Mouse (Mus musculus): ENCODE data around the gene Cryba4. TPM values are rescaled to one million over a fixed set of nuclear protein-coding genes. Genes with fewer than 3 reads are reported as not detected.

The Cryba4 gene
- polyA plus RNA-seq, 1 experiment from 2014 or later, result 3.0 TPM

DNA sequence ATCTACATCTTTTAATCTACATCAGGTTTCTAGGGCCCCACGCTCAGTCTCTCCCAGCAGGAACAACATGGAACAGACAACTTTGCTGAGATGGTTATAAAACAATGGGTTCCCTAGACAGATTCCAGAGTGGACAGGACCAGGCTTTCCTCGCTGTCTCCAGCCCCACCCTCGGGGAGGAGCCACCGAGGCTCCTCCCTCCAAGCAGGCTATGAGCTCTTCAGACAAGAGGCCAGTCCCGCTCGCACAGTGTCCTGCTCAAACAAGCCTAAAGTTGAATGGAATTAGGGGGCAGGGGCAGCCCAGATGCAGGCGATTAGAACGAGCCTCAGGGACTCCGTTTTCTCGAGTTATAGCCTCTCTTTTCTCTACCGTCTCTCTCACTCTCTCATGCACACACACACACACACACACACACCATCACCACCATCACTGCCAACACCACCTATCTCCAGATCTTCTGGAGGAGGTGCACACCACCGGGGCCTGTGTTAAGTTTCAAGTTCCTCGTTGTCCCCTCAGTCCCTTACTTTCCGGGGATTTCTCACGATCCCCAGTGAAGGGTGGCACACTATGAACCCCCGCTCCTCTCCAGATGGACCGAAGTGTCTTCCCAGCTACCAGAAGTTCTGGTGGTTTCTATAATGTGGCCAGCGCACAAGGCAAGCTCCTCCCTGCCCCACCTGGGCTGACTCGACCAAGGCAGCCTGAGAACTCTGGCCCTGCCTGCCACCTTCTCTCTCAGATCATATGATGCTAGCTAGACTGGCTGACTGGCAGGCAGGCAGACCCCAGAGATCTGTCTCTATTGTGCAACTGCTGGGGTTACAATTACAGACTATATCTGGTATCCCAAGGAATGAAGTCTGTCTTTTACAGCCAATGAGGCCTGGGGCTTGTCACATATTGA lies 38.7 kb downstream of the Cryba4 start:
- ATAC-seq (replicated peaks; ENCODE audit: low FRiP score, low TSS enrichment, low read depth), result peak; percentile 28; the same call in 1 of the 2 replicates
- H3K4me3 ChIP-seq (ENCODE audit: low read depth, low read length), result no peak overlapping the region
- no peak for DNase-seq (ENCODE audit: low spot score)
- H3K4me1 ChIP-seq (replicated peaks; ENCODE audit: control insufficient read depth, insufficient read depth, low read length), result peaks cover 14% of the 10 kb centered on the region
- no peak overlapping the region for H3K9ac ChIP-seq (ENCODE audit: low read length)
- 44% methylated on average over 19 of the region's 19 CpGs for WGBS
- H3K27me3 ChIP-seq (replicated peaks; ENCODE audit: control insufficient read depth, insufficient read depth, low read length), result no peaks in the 10 kb centered on the region
- no peaks in the 10 kb centered on the region for H3K36me3 ChIP-seq (ENCODE audit: control insufficient read depth, insufficient read depth, low read length)
- no peak overlapping the region for H3K27ac ChIP-seq (ENCODE audit: low read depth)
- no peak overlapping the region for H3K4me2 ChIP-seq (ENCODE audit: low read length)
- no peaks in the 10 kb centered on the region for H3K9me3 ChIP-seq (ENCODE audit: control insufficient read depth, low read length)

DNA sequence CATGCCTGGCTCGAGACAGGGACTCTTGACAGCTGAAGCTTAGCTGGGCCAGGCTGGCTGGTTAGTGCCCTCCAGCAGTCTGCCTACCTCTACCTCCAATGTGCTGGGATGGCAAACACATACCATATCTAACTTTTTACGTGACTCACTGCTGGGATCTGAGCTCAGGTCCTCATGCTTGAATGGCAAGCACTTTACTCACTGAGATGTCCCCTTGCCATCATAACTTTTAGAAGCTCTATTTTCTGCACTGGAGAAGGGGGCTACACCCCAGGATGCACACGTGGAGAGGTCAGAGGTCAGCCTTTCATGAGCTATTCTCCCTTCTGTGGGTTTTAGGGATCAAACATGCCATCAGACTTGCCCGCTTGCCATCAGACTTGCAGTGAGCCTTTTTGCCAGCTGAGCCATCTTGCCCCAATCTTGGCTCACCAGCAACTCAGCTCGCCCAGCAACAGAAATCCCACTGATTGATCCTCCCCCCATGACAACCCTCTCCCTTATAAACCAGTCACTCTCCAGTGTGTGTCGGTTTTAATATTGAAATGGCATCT lies 39.5 kb downstream of the Cryba4 start:
- Histone ChIP-seq H3K4me2 (ENCODE audit: low read length) (no peak overlapping the region), H3K9me3 (ENCODE audit: control insufficient read depth, low read length) (no peaks in the 10 kb centered on the region), H3K27ac (ENCODE audit: low read depth) (no peak overlapping the region), H3K36me3 (ENCODE audit: control insufficient read depth, insufficient read depth, low read length) (no peaks in the 10 kb centered on the region), H3K4me1 (replicated peaks; ENCODE audit: control insufficient read depth, insufficient read depth, low read length) (peaks cover 14% of the 10 kb centered on the region), H3K9ac (ENCODE audit: low read length) (no peak overlapping the region), H3K4me3 (ENCODE audit: low read depth, low read length) (no peak overlapping the region), H3K27me3 (replicated peaks; ENCODE audit: control insufficient read depth, insufficient read depth, low read length) (no peaks in the 10 kb centered on the region)
- 76% methylated on average over 6 of the region's 6 CpGs for WGBS
- ATAC-seq (replicated peaks; ENCODE audit: low FRiP score, low TSS enrichment, low read depth) (no peak), DNase-seq (ENCODE audit: low spot score) (no peak)

DNA sequence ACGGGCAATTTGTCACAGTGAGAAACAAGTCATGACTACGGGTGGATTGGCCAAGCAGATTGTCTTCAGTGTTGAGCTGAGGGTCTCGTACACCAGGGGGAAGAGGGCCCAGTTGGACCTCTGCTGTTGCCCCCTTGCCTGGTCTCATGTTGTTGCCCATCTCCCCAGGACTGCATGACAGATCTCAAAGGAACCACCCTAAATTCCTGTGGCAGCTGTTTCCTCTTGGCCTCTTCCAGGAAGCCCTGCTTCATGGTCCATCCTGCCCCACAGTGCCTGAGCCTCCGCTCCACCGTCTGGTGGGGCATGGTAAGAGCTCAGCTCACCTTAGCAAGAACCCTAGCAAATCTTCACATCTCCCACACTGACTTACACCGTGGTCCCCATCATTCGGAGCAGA lies 40.4 kb downstream of the Cryba4 start:
- Histone ChIP-seq H3K27me3 (replicated peaks; ENCODE audit: control insufficient read depth, insufficient read depth, low read length) (no peaks in the 10 kb centered on the region), H3K4me3 (ENCODE audit: low read depth, low read length) (no peak overlapping the region), H3K36me3 (ENCODE audit: control insufficient read depth, insufficient read depth, low read length) (no peaks in the 10 kb centered on the region), H3K27ac (ENCODE audit: low read depth) (no peak overlapping the region), H3K9me3 (ENCODE audit: control insufficient read depth, low read length) (no peaks in the 10 kb centered on the region), H3K4me2 (ENCODE audit: low read length) (no peak overlapping the region), H3K4me1 (replicated peaks; ENCODE audit: control insufficient read depth, insufficient read depth, low read length) (peaks cover 14% of the 10 kb centered on the region), H3K9ac (ENCODE audit: low read length) (no peak overlapping the region)
- ATAC-seq (replicated peaks; ENCODE audit: low FRiP score, low TSS enrichment, low read depth) (no peak), DNase-seq (ENCODE audit: low spot score) (no peak)
- WGBS, result 89% methylated on average over 7 of the region's 7 CpGs

DNA sequence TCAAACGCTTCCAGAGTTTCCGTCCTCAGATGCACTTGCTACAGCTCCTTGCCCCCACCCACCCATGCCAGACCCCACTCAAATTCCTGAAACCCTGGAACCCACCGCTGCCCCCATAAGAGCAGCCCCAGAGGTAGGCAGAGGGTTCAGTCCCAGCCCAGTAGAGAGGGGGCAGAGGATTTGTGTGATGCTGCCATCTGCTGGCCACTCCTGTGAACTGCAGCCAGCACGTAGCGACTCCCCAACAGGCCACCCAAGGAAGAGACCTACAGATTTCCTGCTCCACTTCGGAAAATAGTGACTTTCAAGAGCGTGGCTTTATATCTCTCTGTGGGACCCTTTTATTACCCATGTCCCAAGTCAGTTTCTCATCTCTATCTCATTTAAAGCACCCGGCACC lies 42.2 kb downstream of the Cryba4 start:
- no peak for ATAC-seq (replicated peaks; ENCODE audit: low FRiP score, low TSS enrichment, low read depth)
- H3K9ac ChIP-seq (ENCODE audit: low read length), result no peak overlapping the region
- H3K27me3 ChIP-seq (replicated peaks; ENCODE audit: control insufficient read depth, insufficient read depth, low read length), result no peaks in the 10 kb centered on the region
- no peak overlapping the region for H3K4me3 ChIP-seq (ENCODE audit: low read depth, low read length)
- H3K36me3 ChIP-seq (ENCODE audit: control insufficient read depth, insufficient read depth, low read length), result no peaks in the 10 kb centered on the region
- H3K4me1 ChIP-seq (replicated peaks; ENCODE audit: control insufficient read depth, insufficient read depth, low read length), result peaks cover 13% of the 10 kb centered on the region; the same call in 1 of the 2 replicates
- no peak overlapping the region for H3K27ac ChIP-seq (ENCODE audit: low read depth)
- no peaks in the 10 kb centered on the region for H3K9me3 ChIP-seq (ENCODE audit: control insufficient read depth, low read length)
- H3K4me2 ChIP-seq (ENCODE audit: low read length), result no peak overlapping the region
- 33% methylated on average over 8 of the region's 8 CpGs for WGBS
- peak; percentile 86 for DNase-seq (ENCODE audit: low spot score)

DNA sequence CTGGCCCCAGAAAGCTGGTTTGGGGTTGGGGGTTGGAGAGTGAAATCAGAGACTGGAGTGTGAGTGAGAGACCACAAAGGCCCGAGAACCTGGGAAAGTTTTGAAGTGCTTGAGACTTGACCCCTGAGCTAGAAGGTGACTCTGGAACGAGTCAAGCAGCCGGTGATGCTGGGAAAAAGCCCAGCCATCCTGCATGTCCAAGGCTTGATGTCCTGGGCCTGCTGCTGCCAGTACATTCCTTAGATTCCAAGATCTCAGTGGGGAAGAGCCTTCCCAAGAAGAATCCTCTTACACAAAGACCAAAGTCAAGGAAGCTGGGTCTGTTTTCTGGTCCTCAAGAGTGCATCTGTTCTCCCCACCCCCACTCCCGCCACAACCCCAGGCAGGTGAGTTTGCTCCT lies 44.0 kb downstream of the Cryba4 start:
- Histone ChIP-seq H3K9me3 (ENCODE audit: control insufficient read depth, low read length) (no peaks in the 10 kb centered on the region), H3K36me3 (ENCODE audit: control insufficient read depth, insufficient read depth, low read length) (no peaks in the 10 kb centered on the region), H3K4me1 (replicated peaks; ENCODE audit: control insufficient read depth, insufficient read depth, low read length) (peaks cover 6% of the 10 kb centered on the region; the same call in 1 of the 2 replicates), H3K9ac (ENCODE audit: low read length) (no peak overlapping the region), H3K4me2 (ENCODE audit: low read length) (no peak overlapping the region), H3K4me3 (ENCODE audit: low read depth, low read length) (no peak overlapping the region), H3K27ac (ENCODE audit: low read depth) (no peak overlapping the region), H3K27me3 (replicated peaks; ENCODE audit: control insufficient read depth, insufficient read depth, low read length) (no peaks in the 10 kb centered on the region)
- ATAC-seq (replicated peaks; ENCODE audit: low FRiP score, low TSS enrichment, low read depth) (no peak), DNase-seq (ENCODE audit: low spot score) (no peak)
- 28% methylated on average over 4 of the region's 4 CpGs for WGBS

DNA sequence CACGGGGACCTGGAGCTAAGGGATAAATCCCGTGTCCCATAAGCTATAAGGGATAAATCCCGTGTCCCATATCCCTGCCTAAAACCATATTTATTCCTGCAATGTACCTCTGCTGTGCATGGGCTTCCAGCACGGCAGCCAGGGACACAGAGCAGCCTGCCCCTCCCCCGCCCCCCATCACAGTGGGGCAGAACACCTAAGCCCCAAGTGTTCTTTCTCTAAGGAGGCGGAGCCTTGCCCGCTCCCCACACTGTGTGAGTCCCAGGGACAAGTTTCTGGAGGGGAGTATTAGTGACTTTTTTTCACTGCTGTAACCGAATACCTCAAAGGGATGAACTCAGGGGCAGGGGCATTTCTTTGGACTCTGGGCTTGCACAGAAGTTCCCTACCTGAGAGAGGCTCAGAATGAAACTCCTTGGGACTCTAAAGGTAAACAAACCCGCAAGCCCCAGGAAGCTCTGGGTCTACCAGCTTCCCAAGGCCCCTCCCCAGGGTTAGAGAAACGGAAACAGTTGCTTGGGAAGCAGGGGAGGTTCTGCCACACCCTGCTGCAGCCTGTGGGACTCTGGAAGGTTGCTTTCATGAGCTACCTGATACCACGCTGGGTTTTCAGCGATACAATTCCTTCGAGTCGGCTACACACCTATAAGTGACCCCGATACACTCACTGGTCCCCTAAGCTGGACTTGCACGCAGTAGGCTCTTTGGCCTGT lies 45.6 kb downstream of the Cryba4 start:
- Histone ChIP-seq H3K4me2 (ENCODE audit: low read length) (peak overlapping the region; percentile 29; the same call in 1 of the 2 replicates), H3K4me3 (ENCODE audit: low read depth, low read length) (no peak overlapping the region), H3K36me3 (ENCODE audit: control insufficient read depth, insufficient read depth, low read length) (no peaks in the 10 kb centered on the region), H3K9ac (ENCODE audit: low read length) (no peak overlapping the region), H3K27ac (ENCODE audit: low read depth) (no peak overlapping the region), H3K27me3 (replicated peaks; ENCODE audit: control insufficient read depth, insufficient read depth, low read length) (no peaks in the 10 kb centered on the region), H3K9me3 (ENCODE audit: control insufficient read depth, low read length) (no peaks in the 10 kb centered on the region), H3K4me1 (replicated peaks; ENCODE audit: control insufficient read depth, insufficient read depth, low read length) (peaks cover 6% of the 10 kb centered on the region; the same call in 1 of the 2 replicates)
- no peak for DNase-seq (ENCODE audit: low spot score)
- 18% methylated on average over 16 of the region's 16 CpGs for WGBS
- ATAC-seq (replicated peaks; ENCODE audit: low FRiP score, low TSS enrichment, low read depth), result no peak

DNA sequence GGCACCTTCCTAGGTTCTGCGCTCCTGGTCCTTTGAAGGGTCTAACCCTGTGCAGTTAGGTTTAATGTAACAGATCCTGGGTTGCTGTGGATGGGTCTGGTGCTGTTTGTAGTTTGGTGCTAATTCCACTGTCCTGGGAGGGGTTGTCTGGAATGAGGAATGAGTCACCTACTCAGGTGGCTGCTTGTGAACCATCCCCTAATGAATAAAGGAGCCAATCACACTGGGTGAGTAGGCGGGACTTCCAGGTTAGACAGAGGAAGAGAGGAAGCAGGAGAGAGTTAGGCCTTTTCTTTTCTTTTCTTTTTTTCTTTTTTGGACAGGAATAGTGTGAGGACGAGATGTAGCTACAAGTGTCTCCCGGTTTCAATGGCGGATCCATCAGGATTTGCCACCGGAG lies 52.7 kb downstream of the Cryba4 start:
- no peaks in the 10 kb centered on the region for H3K4me1 ChIP-seq (replicated peaks; ENCODE audit: control insufficient read depth, insufficient read depth, low read length)
- WGBS, result 94% methylated on average over 6 of the region's 6 CpGs
- H3K9me3 ChIP-seq (ENCODE audit: control insufficient read depth, low read length), result no peaks in the 10 kb centered on the region
- no peak overlapping the region for H3K4me3 ChIP-seq (ENCODE audit: low read depth, low read length)
- H3K27me3 ChIP-seq (replicated peaks; ENCODE audit: control insufficient read depth, insufficient read depth, low read length), result no peaks in the 10 kb centered on the region
- no peak overlapping the region for H3K4me2 ChIP-seq (ENCODE audit: low read length)
- DNase-seq (ENCODE audit: low spot score) (no peak), ATAC-seq (replicated peaks; ENCODE audit: low FRiP score, low TSS enrichment, low read depth) (no peak)
- no peak overlapping the region for H3K27ac ChIP-seq (ENCODE audit: low read depth)
- no peaks in the 10 kb centered on the region for H3K36me3 ChIP-seq (ENCODE audit: control insufficient read depth, insufficient read depth, low read length)
- H3K9ac ChIP-seq (ENCODE audit: low read length), result no peak overlapping the region
